Mouse (Mus musculus): ENCODE results near the gene Aldh16a1.
A peak's percentile ranks its signal among the peaks of the same experiment; 100 is the strongest.
"Not testable (repeated sequence)": the region's sequence is repeated elsewhere in the genome, so short reads cannot be mapped to it uniquely, and the experiment has no call there.

- TF ChIP-seq CTCF (IDR thresholded peaks at IDR 0.05; ENCODE audit: low read depth), result peak; percentile 43
- TF ChIP-seq EP300 (IDR thresholded peaks at IDR 0.05; ENCODE audit: low read depth), result not testable (repeated sequence)
These were observed 19.4 kb upstream of the Aldh16a1 start for GRCm38 (mm10) chr7:45173772-45174171.

Measured in heart, postnatal 0 days (tissue).